Mouse (Mus musculus) lung, postnatal 0 days (tissue): ENCODE measurements around the gene Unc80. TPM values are rescaled to one million over a fixed set of nuclear protein-coding genes. Genes with fewer than 3 reads are reported as not detected.

Experiments
- ATAC-seq: fragments of 200-750 bp; cut with Nextera tagmentation; 2 replicates; pipeline ENCODE4 v1.8.0; 2017; ENCODE audit warnings: moderate library complexity
- DNase-seq: peaks from one replicate; pipeline ENCODE4 v3.0.0-alpha.2; 2016; ENCODE audit warnings: low spot score
- H3K27ac ChIP-seq: fragments of 300-500 bp; sonication (generic); 2 replicates; pipeline ENCODE4 v1.5.1; 2014; ENCODE audit warnings: antibody characterized with exemption, mild to moderate bottlenecking, low read length, mixed read lengths
- H3K27me3 ChIP-seq: fragments of 300-500 bp; sonication (generic); replicated peaks from 2 replicates; pipeline ENCODE4 v1.6.1; 2014; ENCODE audit warnings: low read length, mixed read lengths; ENCODE audit not compliant: insufficient read depth
- H3K36me3 ChIP-seq: fragments of 300-500 bp; sonication (generic); 2 replicates; pipeline ENCODE4 v1.6.1; 2014; ENCODE audit warnings: low read length, mixed read lengths; ENCODE audit not compliant: insufficient read depth
- H3K4me1 ChIP-seq: fragments of 300-500 bp; sonication (generic); 2 replicates; pipeline ENCODE4 v1.6.1; 2014; ENCODE audit warnings: antibody characterized with exemption, low read depth, low read length, mixed read lengths; ENCODE audit not compliant: insufficient read depth
- H3K4me2 ChIP-seq: fragments of 300-500 bp; sonication (generic); replicated peaks from 2 replicates; pipeline ENCODE4 v1.6.1; 2014; ENCODE audit warnings: low read depth, mild to moderate bottlenecking, low read length, moderate library complexity, mixed read lengths
- H3K4me3 ChIP-seq: fragments of 300-500 bp; sonication (generic); 2 replicates; pipeline ENCODE4 v1.5.1; 2014; ENCODE audit warnings: low read depth, low read length
- H3K9ac ChIP-seq: fragments of 300-500 bp; sonication (generic); replicated peaks from 2 replicates; pipeline ENCODE4 v1.6.1; 2014; ENCODE audit warnings: low read depth, mild to moderate bottlenecking
- H3K9me3 ChIP-seq: fragments of 300-500 bp; sonication (generic); 2 replicates; pipeline ENCODE4 v1.6.1; 2016; ENCODE audit warnings: low read length, mixed read lengths
- CTCF ChIP-seq: IDR thresholded peaks from 2 replicates; pipeline ENCODE4 v1.5.1; 2016; ENCODE audit warnings: antibody characterized with exemption, mild to moderate bottlenecking
- EP300 ChIP-seq: IDR thresholded peaks from 2 replicates; pipeline ENCODE4 v1.6.1; 2016; ENCODE audit warnings: antibody characterized with exemption, mild to moderate bottlenecking, control low read depth
- WGBS: fragments of 180-500 bp; shearing (Covaris S2); extraction: QIAGEN DNeasy Blood & Tissue Kit; methylation state at CpG from one replicate; pipeline ENCODE4 v1.1.7; 2014; 5-methylcytosine and 5-hydroxymethylcytosine counted together
- polyA plus RNA-seq: library from polyadenylated mRNA; unstranded; fragments of >200 nt; fragmentation: Nextera tagmentation; extraction: Ambion mirVana; gene quantifications from 2 replicates; pipeline ENCODE4 v1.2.1, GENCODE M21; 2015

The Unc80 gene
- polyA plus RNA-seq, 1 experiment from 2014 or later = 0.67 TPM

- H3K27ac ChIP-seq = no peak overlapping the region
- H3K9ac ChIP-seq = no peak overlapping the region
- no peaks in the 10 kb centered on the region for H3K9me3 ChIP-seq
- WGBS = 39% methylated on average over 1 of the region's 1 CpGs
- no peak for TF ChIP-seq EP300
- TF ChIP-seq CTCF = no peak
- H3K4me3 ChIP-seq = no peak overlapping the region
- H3K36me3 ChIP-seq = no peaks in the 10 kb centered on the region
- H3K4me2 ChIP-seq = no peak overlapping the region
- no peaks in the 10 kb centered on the region for H3K27me3 ChIP-seq
- no peak for DNase-seq
- H3K4me1 ChIP-seq = no peaks in the 10 kb centered on the region
- ATAC-seq = no peak
Observed at GRCm38 (mm10) chr1:66650006-66650405, 181.8 kb downstream of the Unc80 start.

GRCm38 (mm10) chr1:66655119-66655746, 187.1 kb downstream of the Unc80 start:
- no peaks in the 10 kb centered on the region for H3K27me3 ChIP-seq
- 40% methylated on average over 4 of the region's 4 CpGs for WGBS
- ATAC-seq = no peak; the same call in 1 of the 2 replicates

GRCm38 (mm10) chr1:66655747-66656119, 187.6 kb downstream of the Unc80 start:
- Histone ChIP-seq H3K4me1 (no peaks in the 10 kb centered on the region), H3K27ac (no peak overlapping the region), H3K4me3 (no peak overlapping the region), H3K36me3 (no peaks in the 10 kb centered on the region), H3K4me2 (no peak overlapping the region), H3K9ac (no peak overlapping the region), H3K9me3 (no peaks in the 10 kb centered on the region), H3K27me3 (no peaks in the 10 kb centered on the region)
- ATAC-seq (no peak), DNase-seq (peak; percentile 67)
- TF ChIP-seq EP300 = no peak
- peak; percentile 68 for TF ChIP-seq CTCF

More at GRCm38 (mm10) chr1:66655119-66655746, 187.1 kb downstream of the Unc80 start:
- Histone ChIP-seq H3K4me3 (no peak overlapping the region), H3K4me1 (no peaks in the 10 kb centered on the region), H3K27ac (no peak overlapping the region), H3K4me2 (no peak overlapping the region), H3K9me3 (no peaks in the 10 kb centered on the region), H3K36me3 (no peaks in the 10 kb centered on the region), H3K9ac (no peak overlapping the region)
- TF ChIP-seq EP300 (no peak), CTCF (no peak)
- no peak for DNase-seq

- H3K36me3 ChIP-seq = no peaks in the 10 kb centered on the region
- DNase-seq (no peak), ATAC-seq (no peak)
- no peaks in the 10 kb centered on the region for H3K27me3 ChIP-seq
- H3K9ac ChIP-seq = no peak overlapping the region
- no peak overlapping the region for H3K4me2 ChIP-seq
- H3K4me1 ChIP-seq = no peaks in the 10 kb centered on the region
- no peak overlapping the region for H3K4me3 ChIP-seq
- 53% methylated on average over 7 of the region's 7 CpGs for WGBS
- H3K9me3 ChIP-seq = no peaks in the 10 kb centered on the region
- H3K27ac ChIP-seq = no peak overlapping the region
- TF ChIP-seq EP300 = no peak
- no peak for TF ChIP-seq CTCF
Observed at GRCm38 (mm10) chr1:66671475-66671874, 203.3 kb downstream of the Unc80 start.

GRCm38 (mm10) chr1:66672812-66673211, 204.6 kb downstream of the Unc80 start:
- no peak overlapping the region for H3K4me3 ChIP-seq
- no peak overlapping the region for H3K4me2 ChIP-seq
- ATAC-seq (no peak), DNase-seq (no peak)
- WGBS = 83% methylated on average over 7 of the region's 7 CpGs
- no peak overlapping the region for H3K9ac ChIP-seq
- H3K4me1 ChIP-seq = no peaks in the 10 kb centered on the region
- no peaks in the 10 kb centered on the region for H3K36me3 ChIP-seq
- H3K27ac ChIP-seq = no peak overlapping the region
- TF ChIP-seq CTCF (no peak), EP300 (no peak)
- H3K27me3 ChIP-seq = no peaks in the 10 kb centered on the region
- H3K9me3 ChIP-seq = no peaks in the 10 kb centered on the region

- H3K27ac ChIP-seq = no peak overlapping the region
- DNase-seq (no peak), ATAC-seq (no peak)
- H3K9me3 ChIP-seq = no peaks in the 10 kb centered on the region
- H3K36me3 ChIP-seq = no peaks in the 10 kb centered on the region
- TF ChIP-seq CTCF = no peak
- no peak for TF ChIP-seq EP300
- no peaks in the 10 kb centered on the region for H3K27me3 ChIP-seq
- H3K9ac ChIP-seq = no peak overlapping the region
- no peak overlapping the region for H3K4me2 ChIP-seq
- H3K4me1 ChIP-seq = no peaks in the 10 kb centered on the region
- H3K4me3 ChIP-seq = no peak overlapping the region
- WGBS = 78% methylated on average over 14 of the region's 14 CpGs
Observed at GRCm38 (mm10) chr1:66677928-66678327, 209.8 kb downstream of the Unc80 start.

- ATAC-seq (no peak), DNase-seq (no peak)
- H3K4me1 ChIP-seq = no peaks in the 10 kb centered on the region
- H3K9me3 ChIP-seq = no peaks in the 10 kb centered on the region
- H3K4me3 ChIP-seq = no peak overlapping the region
- no peak overlapping the region for H3K4me2 ChIP-seq
- 31% methylated on average over 2 of the region's 2 CpGs for WGBS
- H3K27me3 ChIP-seq = no peaks in the 10 kb centered on the region
- H3K36me3 ChIP-seq = no peaks in the 10 kb centered on the region
- no peak overlapping the region for H3K9ac ChIP-seq
- H3K27ac ChIP-seq = no peak overlapping the region
- TF ChIP-seq CTCF (no peak), EP300 (no peak)
Observed at GRCm38 (mm10) chr1:66678662-66679061, 210.5 kb downstream of the Unc80 start.
